Mouse (Mus musculus) gastrocnemius, postnatal 4 days (tissue): ENCODE results near the gene Magohb. TPM values are rescaled to one million over a fixed set of nuclear protein-coding genes. Genes with fewer than 3 reads are reported as not detected.

ENCODE experiments used
- DNase-seq, 2 experiments: peaks; one replicate each; pipeline ENCODE4 v3.0.0; 2021 to 2022; ENCODE audit warnings: low spot score in 2 of 2, mixed read lengths in 2 of 2
- total RNA-seq, 2 experiments: library from RNA; stranded (reverse); gene quantifications; 2 replicates each; pipeline ENCODE4 v1.2.3; 2021

The Magohb gene
- total RNA-seq, 2 experiments from 2014 or later: 11.9 to 12.5 TPM

GRCm38 (mm10) chr6:131264175-131264574 lies 28.9 kb downstream of the Magohb start:
- no peak for DNase-seq

GRCm38 (mm10) chr6:131262778-131263177 lies 30.3 kb downstream of the Magohb start:
- DNase-seq: no peak

GRCm38 (mm10) chr6:131262009-131262408 lies 31.0 kb downstream of the Magohb start:
- no peak for DNase-seq

DNA sequence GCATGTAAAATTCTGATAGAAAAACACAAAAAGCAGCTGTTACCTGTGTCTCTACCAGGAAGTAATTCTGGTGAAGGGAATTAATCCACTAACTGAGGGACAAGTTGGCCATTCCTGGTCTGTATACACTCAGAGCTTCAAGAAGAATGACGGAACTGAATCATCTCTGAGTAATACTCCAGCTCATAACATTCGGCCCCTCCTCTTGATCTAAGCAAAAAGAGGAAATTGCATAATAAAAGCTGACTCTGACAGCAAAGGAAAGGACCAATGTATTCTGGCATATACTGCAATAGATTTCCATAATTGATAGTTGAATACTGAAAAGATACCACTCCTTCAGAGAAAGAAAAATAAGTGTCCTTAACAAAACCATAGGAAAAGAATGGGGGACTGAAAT lies 45.8 kb downstream of the Magohb start, which contains the start of gene Klra2:
Klra2 (minus strand) TSS at position 157 of the 400 bp plus-strand sequence.
- DNase-seq: no peak

DNA sequence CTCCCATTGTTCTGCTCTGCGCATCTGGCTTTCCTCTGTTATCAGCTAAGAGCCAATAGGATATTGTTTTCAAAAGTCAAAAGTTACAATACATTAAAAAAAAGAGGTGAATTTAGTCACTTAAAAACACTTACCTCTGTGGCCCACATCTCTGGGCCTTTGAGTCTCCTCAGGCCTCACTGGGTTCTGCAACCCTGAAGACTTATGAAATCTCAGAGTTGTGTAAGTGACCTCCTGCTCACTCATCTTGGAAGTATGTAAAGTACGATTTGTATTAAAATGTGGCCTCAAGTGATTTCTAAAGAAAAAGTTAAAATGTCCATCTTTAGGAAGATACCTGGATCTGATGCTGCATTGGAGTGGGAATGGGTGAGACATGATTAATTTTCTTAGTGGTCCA lies 48.0 kb downstream of the Magohb start:
- DNase-seq: no peak

Other genes with a start within 250 kb of the Magohb start
- gene Klra2, start 45.9 kb downstream of the Magohb start, total RNA-seq: under 1 TPM in 1 of 2 experiments, not detected in 1; 0.31 TPM
- gene Styk1, start 60.4 kb upstream of the Magohb start, total RNA-seq: 1 to 10 TPM in 1 of 2 experiments, under 1 TPM in 1; 0.41 to 1.5 TPM
- gene Ybx3, start 95.2 kb upstream of the Magohb start, total RNA-seq: 100 to 1,000 TPM; 475 to 482 TPM
- not detected for gene 5430401F13Rik, start 193.2 kb upstream of the Magohb start, total RNA-seq
- gene Gm6619, start 193.2 kb upstream of the Magohb start, total RNA-seq: not detected